Mouse (Mus musculus) frontal cortex, postnatal 36 days (tissue): ENCODE measurements around the gene Eif3j1.

Source experiments
- DNase-seq, 2 experiments: peaks; one replicate each; pipeline ENCODE4 v3.0.0; 2022; ENCODE audit warnings: low spot score in 2 of 2

The Eif3j1 gene

GRCm38 (mm10) chr2:122102070-122102469 is 73.7 kb downstream of the Eif3j1 start:
- DNase-seq: no peak
